Mouse (Mus musculus) kidney, embryonic 16.5 days (tissue): ENCODE data around the gene Flcn. TPM values are rescaled to one million over a fixed set of nuclear protein-coding genes. Genes with fewer than 3 reads are reported as not detected.

Experiments used
- ATAC-seq: fragments of 200-750 bp; cut with Nextera tagmentation; 2 replicates; pipeline ENCODE4 v1.8.0; 2017; ENCODE audit warnings: moderate TSS enrichment; ENCODE audit not compliant: low FRiP score, low TSS enrichment
- H3K27ac ChIP-seq: fragments of 300-500 bp; sonication (generic); 2 replicates; pipeline ENCODE4 v1.5.1; 2014; ENCODE audit warnings: low read length
- H3K27me3 ChIP-seq: fragments of 300-500 bp; sonication (generic); 2 replicates; pipeline ENCODE4 v1.6.1; 2014; ENCODE audit warnings: low read length, control low read depth, mixed read lengths; ENCODE audit not compliant: insufficient read depth
- H3K36me3 ChIP-seq: fragments of 300-500 bp; sonication (generic); 2 replicates; pipeline ENCODE4 v1.6.1; 2014; ENCODE audit warnings: low read length, control low read depth, mixed read lengths; ENCODE audit not compliant: insufficient read depth
- H3K4me1 ChIP-seq: fragments of 300-500 bp; sonication (generic); 2 replicates; pipeline ENCODE4 v1.6.1; 2014; ENCODE audit warnings: low read length, control low read depth, mixed read lengths; ENCODE audit not compliant: insufficient read depth
- H3K4me2 ChIP-seq: fragments of 300-500 bp; sonication (generic); replicated peaks from 2 replicates; pipeline ENCODE4 v1.6.1; 2014; ENCODE audit warnings: low read depth, low read length
- H3K4me3 ChIP-seq: fragments of 300-500 bp; sonication (generic); 2 replicates; pipeline ENCODE4 v1.5.1; 2014; ENCODE audit warnings: mild to moderate bottlenecking, low read length
- H3K9ac ChIP-seq: fragments of 300-500 bp; sonication (generic); replicated peaks from 2 replicates; pipeline ENCODE4 v1.6.1; 2014; ENCODE audit warnings: low read length
- H3K9me3 ChIP-seq: fragments of 300-500 bp; sonication (generic); 2 replicates; pipeline ENCODE4 v1.6.1; 2016; ENCODE audit warnings: low read length, control low read depth
- WGBS: fragments of 180-500 bp; shearing (Covaris S2); extraction: QIAGEN DNeasy Blood & Tissue Kit; methylation state at CpG from one replicate; pipeline ENCODE4 v1.1.7; 2014; 5-methylcytosine and 5-hydroxymethylcytosine counted together
- polyA plus RNA-seq: library from polyadenylated mRNA; unstranded; fragments of >200 nt; fragmentation: Nextera tagmentation; extraction: Ambion mirVana; gene quantifications from 2 replicates; pipeline ENCODE4 v1.2.1, GENCODE M21; 2015

Flcn gene
- polyA plus RNA-seq, 1 experiment from 2014 or later = 41.5 TPM

GRCm38 (mm10) chr11:59787199-59787781 lies 22.5 kb downstream of the Flcn start, which contains the start of gene Pld6:
Gene Pld6 (minus strand): TSS chr11:59787645.
- Histone ChIP-seq H3K9me3 (no peaks in the 10 kb centered on the region), H3K9ac (peak within 1 kb of the TSS; percentile 9), H3K36me3 (peaks cover 12% of the 10 kb centered on the region), H3K4me1 (peaks cover 10% of the 10 kb centered on the region; the same call in 1 of the 2 replicates), H3K4me2 (peak within 1 kb of the TSS; percentile 57), H3K27ac (no peak within 1 kb of the TSS), H3K27me3 (no peaks in the 10 kb centered on the region), H3K4me3 (peak within 1 kb of the TSS; percentile 37)
- WGBS = under 1% methylated on average over 44 of the region's 51 CpGs
- ATAC-seq = peak; percentile 83

GRCm38 (mm10) chr11:59786444-59787198 lies 23.2 kb downstream of the Flcn start:
- no peaks in the 10 kb centered on the region for H3K9me3 ChIP-seq
- H3K4me2 ChIP-seq = peak overlapping the region; percentile 57
- H3K36me3 ChIP-seq = peaks cover 5% of the 10 kb centered on the region; the same call in 1 of the 2 replicates
- ATAC-seq = peak; percentile 33
- peak overlapping the region; percentile 37 for H3K4me3 ChIP-seq
- H3K9ac ChIP-seq = peak overlapping the region; percentile 9
- no peak overlapping the region for H3K27ac ChIP-seq
- H3K4me1 ChIP-seq = peaks cover 10% of the 10 kb centered on the region; the same call in 1 of the 2 replicates
- no peaks in the 10 kb centered on the region for H3K27me3 ChIP-seq
- 39% methylated on average over 15 of the region's 15 CpGs for WGBS

GRCm38 (mm10) chr11:59783591-59783990 lies 26.2 kb downstream of the Flcn start:
- WGBS = 91% methylated on average over 6 of the region's 6 CpGs
- Histone ChIP-seq H3K27ac (no peak overlapping the region), H3K4me1 (peaks cover 10% of the 10 kb centered on the region; the same call in 1 of the 2 replicates), H3K27me3 (no peaks in the 10 kb centered on the region), H3K9me3 (no peaks in the 10 kb centered on the region), H3K36me3 (no peaks in the 10 kb centered on the region), H3K4me2 (no peak overlapping the region), H3K9ac (no peak overlapping the region), H3K4me3 (no peak overlapping the region)
- no peak for ATAC-seq

GRCm38 (mm10) chr11:59782091-59782590 lies 27.7 kb downstream of the Flcn start:
- Histone ChIP-seq H3K36me3 (peaks cover 6% of the 10 kb centered on the region), H3K27ac (no peak overlapping the region), H3K9me3 (no peaks in the 10 kb centered on the region), H3K4me1 (0 out of 2 replicates have a peak, but pooled peaks cover 4% of the 10 kb centered on the region), H3K4me3 (no peak overlapping the region), H3K27me3 (no peaks in the 10 kb centered on the region), H3K9ac (no peak overlapping the region), H3K4me2 (no peak overlapping the region)
- 86% methylated on average over 7 of the region's 7 CpGs for WGBS
- no peak for ATAC-seq

GRCm38 (mm10) chr11:59780241-59780640 lies 29.6 kb downstream of the Flcn start:
- no peak overlapping the region for H3K4me3 ChIP-seq
- 87% methylated on average over 4 of the region's 4 CpGs for WGBS
- no peak overlapping the region for H3K27ac ChIP-seq
- peaks cover 23% of the 10 kb centered on the region for H3K36me3 ChIP-seq
- no peak overlapping the region for H3K9ac ChIP-seq
- H3K4me2 ChIP-seq = no peak overlapping the region
- no peak for ATAC-seq
- H3K9me3 ChIP-seq = no peaks in the 10 kb centered on the region
- no peaks in the 10 kb centered on the region for H3K27me3 ChIP-seq
- no peaks in the 10 kb centered on the region for H3K4me1 ChIP-seq

- Histone ChIP-seq H3K36me3 (peaks cover 27% of the 10 kb centered on the region), H3K9me3 (no peaks in the 10 kb centered on the region)
These were observed 30.4 kb downstream of the Flcn start for GRCm38 (mm10) chr11:59779406-59779805.

GRCm38 (mm10) chr11:59778874-59779223 lies 31.0 kb downstream of the Flcn start:
- WGBS = 71% methylated on average over 1 of the region's 1 CpGs
- 0 out of 2 replicates have a peak, but pooled peaks have one; percentile 6 for ATAC-seq

More at GRCm38 (mm10) chr11:59779406-59779805, 30.4 kb downstream of the Flcn start:
- Histone ChIP-seq H3K4me1 (no peaks in the 10 kb centered on the region), H3K27ac (no peak overlapping the region), H3K27me3 (no peaks in the 10 kb centered on the region), H3K4me2 (no peak overlapping the region), H3K9ac (no peak overlapping the region), H3K4me3 (no peak overlapping the region)
- no peak for ATAC-seq
- WGBS = 74% methylated on average over 4 of the region's 4 CpGs

GRCm38 (mm10) chr11:59778181-59778873 lies 31.5 kb downstream of the Flcn start:
- 54% methylated on average over 9 of the region's 9 CpGs for WGBS
- H3K27ac ChIP-seq = no peak overlapping the region
- H3K9me3 ChIP-seq = no peaks in the 10 kb centered on the region
- H3K4me3 ChIP-seq = no peak overlapping the region
- no peaks in the 10 kb centered on the region for H3K4me1 ChIP-seq
- H3K27me3 ChIP-seq = no peaks in the 10 kb centered on the region
- no peak overlapping the region for H3K4me2 ChIP-seq
- ATAC-seq = 0 out of 2 replicates have a peak, but pooled peaks have one; percentile 53
- H3K36me3 ChIP-seq = peaks cover 38% of the 10 kb centered on the region
- no peak overlapping the region for H3K9ac ChIP-seq

More at GRCm38 (mm10) chr11:59778874-59779223, 31.0 kb downstream of the Flcn start:
- H3K27me3 ChIP-seq = no peaks in the 10 kb centered on the region
- H3K27ac ChIP-seq = no peak overlapping the region
- H3K36me3 ChIP-seq = peaks cover 33% of the 10 kb centered on the region
- no peaks in the 10 kb centered on the region for H3K9me3 ChIP-seq
- no peak overlapping the region for H3K4me2 ChIP-seq
- H3K4me1 ChIP-seq = no peaks in the 10 kb centered on the region
- no peak overlapping the region for H3K9ac ChIP-seq
- H3K4me3 ChIP-seq = no peak overlapping the region

- Histone ChIP-seq H3K9ac (no peak overlapping the region), H3K9me3 (no peaks in the 10 kb centered on the region), H3K4me3 (no peak overlapping the region), H3K27me3 (no peaks in the 10 kb centered on the region), H3K4me2 (no peak overlapping the region), H3K4me1 (no peaks in the 10 kb centered on the region), H3K36me3 (peaks cover 46% of the 10 kb centered on the region), H3K27ac (no peak overlapping the region)
- ATAC-seq = no peak
- WGBS = 86% methylated on average over 5 of the region's 5 CpGs
These were observed 32.6 kb downstream of the Flcn start for GRCm38 (mm10) chr11:59777259-59777658.
